Mouse (Mus musculus) MEL (cell line): ENCODE results near the gene Dennd6a. TPM values are rescaled to one million over a fixed set of nuclear protein-coding genes. Genes with fewer than 3 reads are reported as not detected.
A peak's percentile ranks its signal among the peaks of the same experiment; 100 is the strongest.

Experiments
- DNase-seq: peaks from one replicate; pipeline ENCODE4 v3.0.0; 2011; ENCODE audit warnings: low read depth, low spot score
- H3K27ac ChIP-seq: 2 replicates; pipeline ENCODE4 v1.5.1; 2012; ENCODE audit warnings: low read depth, mild to moderate bottlenecking, control low read depth, low read length, moderate library complexity; ENCODE audit not compliant: control insufficient read depth
- H3K27me3 ChIP-seq, 2 experiments: fragments of 150-350 bp in 1 of 2; sonication (generic) in 1 of 2; 2 replicates each; pipeline ENCODE4 v1.6.1; 2012; ENCODE audit warnings: low read length in 2 of 2, mild to moderate bottlenecking in 2 of 2, improper control_type of control experiment in 1 of 2, moderate library complexity in 1 of 2; ENCODE audit not compliant: insufficient read depth in 2 of 2, control insufficient read depth in 1 of 2
- H3K36me3 ChIP-seq, 2 experiments: 2 replicates each; pipeline ENCODE4 v1.6.1; 2012 to 2014; ENCODE audit warnings: low read length in 2 of 2, improper control_type of control experiment in 1 of 2, inconsistent platforms in 1 of 2, mild to moderate bottlenecking in 1 of 2; ENCODE audit not compliant: insufficient read depth in 2 of 2, control insufficient read depth in 1 of 2
- H3K4me1 ChIP-seq, 2 experiments: fragments of 150-350 bp in 1 of 2; sonication (generic) in 1 of 2; 2 replicates each; pipeline ENCODE4 v1.6.1; 2012; ENCODE audit warnings: low read length in 2 of 2, improper control_type of control experiment in 1 of 2, mild to moderate bottlenecking in 1 of 2; ENCODE audit not compliant: insufficient read depth in 2 of 2, control insufficient read depth in 1 of 2
- H3K4me3 ChIP-seq, 2 experiments: fragments of 150-350 bp in 1 of 2; sonication (generic) in 1 of 2; 2 replicates each; pipeline ENCODE4 v1.5.1; 2012; ENCODE audit warnings: low read depth in 2 of 2, low read length in 2 of 2, mild to moderate bottlenecking in 2 of 2, moderate library complexity in 2 of 2, control low read depth in 1 of 2, improper control_type of control experiment in 1 of 2; ENCODE audit not compliant: control insufficient read depth in 1 of 2, insufficient read depth in 1 of 2
- H3K79me2 ChIP-seq: 2 replicates; pipeline ENCODE4 v1.6.1; 2012; ENCODE audit warnings: mild to moderate bottlenecking, low read length, moderate library complexity; ENCODE audit not compliant: control insufficient read depth, poor library complexity, insufficient read depth
- H3K9ac ChIP-seq: 2 replicates; pipeline ENCODE4 v1.6.1; 2012; ENCODE audit warnings: low read depth, mild to moderate bottlenecking, control low read depth, low read length, moderate library complexity; ENCODE audit not compliant: control insufficient read depth, poor library complexity, severe bottlenecking
- H3K9me3 ChIP-seq: fragments of 150-350 bp; sonication (generic); replicated peaks from 2 replicates; pipeline ENCODE4 v1.6.1; 2012; ENCODE audit warnings: mild to moderate bottlenecking, low read length, improper control_type of control experiment, moderate library complexity; ENCODE audit not compliant: insufficient read depth
- BHLHE40 ChIP-seq: IDR thresholded peaks from 2 replicates; pipeline ENCODE4 v1.6.1; 2012; ENCODE audit warnings: low read depth, mild to moderate bottlenecking, inconsistent platforms, low read length, improper control_type of control experiment, borderline replicate concordance
- CHD1 ChIP-seq: IDR thresholded peaks from 2 replicates; pipeline ENCODE4 v1.6.1; 2012; ENCODE audit warnings: low read depth, mild to moderate bottlenecking, inconsistent platforms, low read length, improper control_type of control experiment
- CHD2 ChIP-seq: IDR thresholded peaks from 2 replicates; pipeline ENCODE4 v1.6.1; 2011; ENCODE audit warnings: low read length, improper control_type of control experiment
- CTCF ChIP-seq, 3 experiments: IDR thresholded peaks in 2 of 3; conservative IDR thresholded peaks in 1 of 3; 2 replicates each; pipeline ENCODE4 v1.5.1; 2011 to 2012; ENCODE audit warnings: low read length in 3 of 3, low read depth in 2 of 3, mild to moderate bottlenecking in 2 of 3, improper control_type of control experiment in 1 of 3, inconsistent platforms in 1 of 3, mixed read lengths in 1 of 3, moderate library complexity in 1 of 3; ENCODE audit not compliant: control insufficient read depth in 1 of 3, insufficient read depth in 1 of 3, poor library complexity in 1 of 3, severe bottlenecking in 1 of 3
- E2F4 ChIP-seq: IDR thresholded peaks from 2 replicates; pipeline ENCODE4 v1.6.1; 2011; ENCODE audit warnings: low read depth, low read length, improper control_type of control experiment, borderline replicate concordance
- ELF1 ChIP-seq: IDR thresholded peaks from 2 replicates; pipeline ENCODE4 v1.6.1; 2014; ENCODE audit warnings: low read depth, mild to moderate bottlenecking, inconsistent platforms, low read length, improper control_type of control experiment, moderate library complexity
- EP300 ChIP-seq, 2 experiments: IDR thresholded peaks; 2 replicates each; pipeline ENCODE4 v1.6.1; 2011; ENCODE audit warnings: improper control_type of control experiment in 2 of 2, low read length in 2 of 2, low read depth in 1 of 2, mild to moderate bottlenecking in 1 of 2
- ETS1 ChIP-seq: IDR thresholded peaks from 2 replicates; pipeline ENCODE4 v1.6.1; 2012; ENCODE audit warnings: low read depth, mild to moderate bottlenecking, inconsistent platforms, low read length, improper control_type of control experiment, moderate library complexity
- GATA1 ChIP-seq: IDR thresholded peaks from 2 replicates; pipeline ENCODE4 v1.6.1; 2011; ENCODE audit warnings: low read depth, low read length, improper control_type of control experiment
- HCFC1 ChIP-seq: IDR thresholded peaks from 2 replicates; pipeline ENCODE4 v1.6.1; 2012; ENCODE audit warnings: low read depth, mild to moderate bottlenecking, inconsistent platforms, low read length, improper control_type of control experiment, moderate library complexity
- JUND ChIP-seq: IDR thresholded peaks from 2 replicates; pipeline ENCODE4 v1.6.1; 2011; ENCODE audit warnings: low read depth, mild to moderate bottlenecking, improper control_type of control experiment, low read length
- KAT2A ChIP-seq: conservative IDR thresholded peaks from 2 replicates; pipeline ENCODE4 v1.6.1; 2012; ENCODE audit warnings: low read depth, low read length, improper control_type of control experiment, inconsistent platforms
- MAFK ChIP-seq: IDR thresholded peaks from 2 replicates; pipeline ENCODE4 v1.6.1; 2011; ENCODE audit warnings: low read depth, mild to moderate bottlenecking, low read length, improper control_type of control experiment, borderline replicate concordance
- MAX ChIP-seq: IDR thresholded peaks from 2 replicates; pipeline ENCODE4 v1.6.1; 2011; ENCODE audit warnings: low read length, improper control_type of control experiment
- MAZ ChIP-seq: IDR thresholded peaks from 2 replicates; pipeline ENCODE4 v1.6.1; 2012; ENCODE audit warnings: low read depth, mild to moderate bottlenecking, inconsistent platforms, low read length, improper control_type of control experiment
- MEF2A ChIP-seq: IDR thresholded peaks from 2 replicates; pipeline ENCODE4 v1.6.1; 2014; ENCODE audit warnings: low read depth, mild to moderate bottlenecking, inconsistent platforms, low read length, improper control_type of control experiment; ENCODE audit not compliant: poor library complexity, insufficient replicate concordance, severe bottlenecking; ENCODE audit errors: extremely low read depth
- MXI1 ChIP-seq: IDR thresholded peaks from 2 replicates; pipeline ENCODE4 v1.6.1; 2011; ENCODE audit warnings: mild to moderate bottlenecking, low read depth, low read length, improper control_type of control experiment
- MYB ChIP-seq: IDR thresholded peaks from 2 replicates; pipeline ENCODE4 v1.6.1; 2011; ENCODE audit warnings: mild to moderate bottlenecking, low read depth, low read length, improper control_type of control experiment
- MYC ChIP-seq: IDR thresholded peaks from 2 replicates; pipeline ENCODE4 v1.6.1; 2011; ENCODE audit warnings: low read depth, mild to moderate bottlenecking, low read length, improper control_type of control experiment, moderate library complexity
- NRF1 ChIP-seq: IDR thresholded peaks from 2 replicates; pipeline ENCODE4 v1.6.1; 2014; ENCODE audit warnings: low read depth, mild to moderate bottlenecking, inconsistent platforms, low read length, improper control_type of control experiment, moderate library complexity; ENCODE audit not compliant: poor library complexity, insufficient read depth, severe bottlenecking
- POLR2A ChIP-seq, 2 experiments: IDR thresholded peaks; 2 replicates each; pipeline ENCODE4 v1.6.1; 2011 to 2012; ENCODE audit warnings: low read length in 2 of 2, mild to moderate bottlenecking in 2 of 2, control low read depth in 1 of 2, improper control_type of control experiment in 1 of 2, low read depth in 1 of 2, moderate library complexity in 1 of 2; ENCODE audit not compliant: control insufficient read depth in 1 of 2, insufficient read depth in 1 of 2, poor library complexity in 1 of 2
- POLR2AphosphoS2 ChIP-seq: IDR thresholded peaks from 2 replicates; pipeline ENCODE4 v1.6.1; 2011; ENCODE audit warnings: low read length, improper control_type of control experiment
- POLR2AphosphoS5 ChIP-seq: IDR thresholded peaks from 2 replicates; pipeline ENCODE4 v1.6.1; 2012; ENCODE audit warnings: low read depth, borderline replicate concordance, mild to moderate bottlenecking, inconsistent platforms, low read length, moderate library complexity, mixed read lengths
- RAD21 ChIP-seq: IDR thresholded peaks from 2 replicates; pipeline ENCODE4 v1.6.1; 2011; ENCODE audit warnings: mild to moderate bottlenecking, low read depth, low read length, improper control_type of control experiment
- RCOR1 ChIP-seq: IDR thresholded peaks from 2 replicates; pipeline ENCODE4 v1.6.1; 2012; ENCODE audit warnings: low read depth, mild to moderate bottlenecking, inconsistent platforms, low read length, improper control_type of control experiment
- SIN3A ChIP-seq: IDR thresholded peaks from 2 replicates; pipeline ENCODE4 v1.6.1; 2012; ENCODE audit warnings: low read length, improper control_type of control experiment, inconsistent platforms
- SMC3 ChIP-seq: IDR thresholded peaks from 2 replicates; pipeline ENCODE4 v1.6.1; 2011; ENCODE audit warnings: low read depth, low read length, improper control_type of control experiment
- TAL1 ChIP-seq: IDR thresholded peaks from 2 replicates; pipeline ENCODE4 v1.6.1; 2012; ENCODE audit warnings: mild to moderate bottlenecking, inconsistent platforms, low read length, moderate library complexity, mixed read lengths
- TBP ChIP-seq: IDR thresholded peaks from 2 replicates; pipeline ENCODE4 v1.8.0; 2011; ENCODE audit warnings: low read depth, low read length, improper control_type of control experiment
- TCF12 ChIP-seq: IDR thresholded peaks from 2 replicates; pipeline ENCODE4 v1.6.1; 2014; ENCODE audit warnings: low read depth, mild to moderate bottlenecking, inconsistent platforms, low read length, improper control_type of control experiment, moderate library complexity
- UBTF ChIP-seq: IDR thresholded peaks from 2 replicates; pipeline ENCODE4 v1.6.1; 2012; ENCODE audit warnings: low read depth, mild to moderate bottlenecking, inconsistent platforms, low read length, improper control_type of control experiment, moderate library complexity, borderline replicate concordance; ENCODE audit not compliant: insufficient read depth
- USF1 ChIP-seq: IDR thresholded peaks from 2 replicates; pipeline ENCODE4 v1.6.1; 2014; ENCODE audit warnings: low read depth, mild to moderate bottlenecking, inconsistent platforms, low read length, improper control_type of control experiment, moderate library complexity
- USF2 ChIP-seq, 2 experiments: IDR thresholded peaks; 2 replicates each; pipeline ENCODE4 v1.6.1; 2011 to 2012; ENCODE audit warnings: improper control_type of control experiment in 2 of 2, low read length in 2 of 2, borderline replicate concordance in 1 of 2, inconsistent platforms in 1 of 2, low read depth in 1 of 2, mild to moderate bottlenecking in 1 of 2; ENCODE audit not compliant: insufficient read depth in 1 of 2
- ZKSCAN1 ChIP-seq: IDR thresholded peaks from 2 replicates; pipeline ENCODE4 v1.6.1; 2012; ENCODE audit warnings: low read depth, mild to moderate bottlenecking, inconsistent platforms, low read length, improper control_type of control experiment, moderate library complexity
- ZNF384 ChIP-seq: IDR thresholded peaks from 2 replicates; pipeline ENCODE4 v1.6.1; 2012; ENCODE audit warnings: low read depth, mild to moderate bottlenecking, inconsistent platforms, low read length, improper control_type of control experiment
- polyA plus RNA-seq, 2 experiments: library from polyadenylated mRNA; stranded (reverse) in 1 of 2; unstranded in 1 of 2; fragments of >175 nt in 1 of 2; fragments of >200 nt in 1 of 2; gene quantifications; 2 replicates each; pipeline versions ENCODE4 v1.2.1 to v1.2.4; 2012; ENCODE audit warnings: low replicate concordance in 2 of 2, low read depth in 1 of 2; ENCODE audit not compliant: insufficient read length in 2 of 2, insufficient read depth in 1 of 2, missing spikeins in 1 of 2
- total RNA-seq: library from RNA; depleted of rRNA; stranded (reverse); fragments of 300-350 nt; gene quantifications from 2 replicates; pipeline ENCODE4 v1.2.3, GENCODE M21; 2012

Dennd6a gene
- total and polyA plus RNA-seq, 3 experiments = 13.1 to 40.0 (median 13.6) TPM

- Histone ChIP-seq H3K4me1 (peaks cover 5 to 13% of the 10 kb centered on the region in 2 experiments), H3K36me3 (peaks cover 0 to 18% of the 10 kb centered on the region in 2 experiments; a peak in 3 of 4 replicates), H3K9ac (peak within 1 kb of the TSS; percentile 98), H3K27ac (peak within 1 kb of the TSS; percentile 63), H3K9me3 (no peaks in the 10 kb centered on the region), H3K27me3 (no peaks in the 10 kb centered on the region; a peak in 1 of 4 replicates), H3K79me2 (peaks cover 39% of the 10 kb centered on the region), H3K4me3 (peak within 1 kb of the TSS; percentile 77 to 86)
- peak; percentile 99 for DNase-seq
- TF ChIP-seq MAZ = 0 out of 2 replicates have a peak, but pooled peaks have one; percentile 20
- no peak for TF ChIP-seq CTCF (IDR thresholded peaks at IDR 0.05 in 2 of 3, conservative IDR thresholded peaks at IDR 0.05 in 1 of 3; ENCODE audit: control insufficient read depth in 1 of 3, insufficient read depth in 1 of 3, low read depth in 2 of 3, low read length in 3 of 3, poor library complexity in 1 of 3, severe bottlenecking in 1 of 3)
- TF ChIP-seq USF2 (IDR thresholded peaks at IDR 0.05; ENCODE audit: borderline replicate concordance in 1 of 2, insufficient read depth in 1 of 2, low read depth in 1 of 2, low read length in 2 of 2) = peak; percentile 91 to 96
- peak; percentile 81 for TF ChIP-seq MXI1
- TF ChIP-seq USF1 = peak; percentile 99
- TF ChIP-seq ETS1 = peak; percentile 60
- peak; percentile 99 for TF ChIP-seq RCOR1
- peak; percentile 92 for TF ChIP-seq POLR2AphosphoS2
- peak in 1 of 2 experiments; percentile 57; a peak in 2 of 4 replicates for TF ChIP-seq EP300 (IDR thresholded peaks at IDR 0.05; ENCODE audit: low read depth in 1 of 2, low read length in 2 of 2)
- TF ChIP-seq MYC = peak; percentile 61; the same call in 1 of the 2 replicates
- TF ChIP-seq ZKSCAN1 = no peak
- TF ChIP-seq TBP = peak; percentile 86
- peak; percentile 79 for TF ChIP-seq TCF12
- TF ChIP-seq KAT2A = peak; percentile 99
- TF ChIP-seq CHD2 = no peak
- TF ChIP-seq NRF1 = peak; percentile 78
- no peak for TF ChIP-seq CHD1
- no peak for TF ChIP-seq TAL1
- peak; percentile 88 for TF ChIP-seq GATA1
- 0 out of 2 replicates have a peak, but pooled peaks have one; percentile 20 for TF ChIP-seq MEF2A
- TF ChIP-seq RAD21 = no peak
- TF ChIP-seq MAX = peak; percentile 60
- TF ChIP-seq SMC3 = no peak
- TF ChIP-seq SIN3A = peak; percentile 94
- TF ChIP-seq JUND = no peak
- TF ChIP-seq UBTF = no peak
- peak; percentile 64 for TF ChIP-seq ELF1
- TF ChIP-seq POLR2AphosphoS5 = no peak
- TF ChIP-seq MAFK = no peak
- peak; percentile 79 to 88; a peak in 3 of 4 replicates for TF ChIP-seq POLR2A (IDR thresholded peaks at IDR 0.05; ENCODE audit: control insufficient read depth in 1 of 2, insufficient read depth in 1 of 2, low read depth in 1 of 2, low read length in 2 of 2, poor library complexity in 1 of 2)
- TF ChIP-seq E2F4 = no peak
- no peak for TF ChIP-seq ZNF384
- TF ChIP-seq BHLHE40 = peak; percentile 95
- TF ChIP-seq HCFC1 = peak; percentile 100
- no peak for TF ChIP-seq MYB
These were observed 38.7 kb upstream of the Dennd6a start, which contains the start of gene Slmap for GRCm38 (mm10) chr14:26534757-26535479. Gene Slmap (minus strand): TSS chr14:26534931.
